Mouse (Mus musculus) liver, adult 2 months (tissue): Measurements from ENCODE around the gene Ppa1. TPM values are rescaled to one million over a fixed set of nuclear protein-coding genes. Genes with fewer than 3 reads are reported as not detected.

Source experiments
- DNase-seq: peaks from one replicate; pipeline ENCODE4 v3.0.0-alpha.2; 2011; ENCODE audit warnings: low read depth, low spot score; ENCODE audit errors: extremely low read depth
- H3K27ac ChIP-seq: fragments of 200-500 bp; replicated peaks from 2 replicates; pipeline ENCODE4 v1.5.1; 2012; ENCODE audit warnings: low read depth, mild to moderate bottlenecking, control low read depth, inconsistent platforms, low read length; ENCODE audit not compliant: insufficient read depth
- H3K27me3 ChIP-seq: fragments of 200-500 bp; 2 replicates; pipeline ENCODE4 v1.6.1; 2012; ENCODE audit warnings: mild to moderate bottlenecking, moderate library complexity, low read length, inconsistent platforms; ENCODE audit not compliant: control insufficient read depth, insufficient read depth
- H3K36me3 ChIP-seq: fragments of 200-500 bp; 2 replicates; pipeline ENCODE4 v1.6.1; 2012; ENCODE audit warnings: low read length, inconsistent platforms; ENCODE audit not compliant: control insufficient read depth, insufficient read depth
- H3K4me1 ChIP-seq: fragments of 200-500 bp; 2 replicates; pipeline ENCODE4 v1.6.1; 2011; ENCODE audit warnings: low read length; ENCODE audit not compliant: control insufficient read depth, insufficient read depth
- H3K4me3 ChIP-seq: fragments of 200-500 bp; 2 replicates; pipeline ENCODE4 v1.5.1; 2011; ENCODE audit warnings: low read depth, mild to moderate bottlenecking, control low read depth, low read length, moderate library complexity; ENCODE audit not compliant: insufficient read depth
- H3K79me2 ChIP-seq: fragments of 200-500 bp; 2 replicates; pipeline ENCODE4 v1.6.1; 2012; ENCODE audit warnings: inconsistent platforms, mild to moderate bottlenecking, low read length, moderate library complexity; ENCODE audit not compliant: control insufficient read depth, insufficient read depth
- H3K9ac ChIP-seq: fragments of 200-500 bp; 2 replicates; pipeline ENCODE4 v1.6.1; 2012; ENCODE audit warnings: low read depth, mild to moderate bottlenecking, control low read depth, inconsistent platforms, low read length
- CTCF ChIP-seq: fragments of 200-500 bp; IDR thresholded peaks from 2 replicates; pipeline ENCODE4 v1.5.1; 2011; ENCODE audit warnings: low read depth, low read length, control low read depth
- POLR2A ChIP-seq: fragments of 200-500 bp; IDR thresholded peaks from 2 replicates; pipeline ENCODE4 v1.6.1; 2011; ENCODE audit warnings: low read length, control low read depth; ENCODE audit not compliant: insufficient read depth; ENCODE audit errors: extremely low read depth
- WGBS: fragments of 180-500 bp; shearing (Covaris S2); methylation state at CpG from one replicate; pipeline ENCODE4 v1.1.7; 2018; 5-methylcytosine and 5-hydroxymethylcytosine counted together
- polyA plus RNA-seq: library from polyadenylated mRNA; depleted of rRNA; stranded (reverse); fragments of >200 nt; gene quantifications from 2 replicates; pipeline ENCODE4 v1.2.3, GENCODE M21; 2012
- total RNA-seq: library from RNA; depleted of rRNA; stranded (reverse); fragments of >200 nt; gene quantifications from 2 replicates; pipeline ENCODE4 v1.2.3, GENCODE M21; 2014

The Ppa1 gene
- total and polyA plus RNA-seq, 2 experiments = 92.3 to 279 TPM

DNA sequence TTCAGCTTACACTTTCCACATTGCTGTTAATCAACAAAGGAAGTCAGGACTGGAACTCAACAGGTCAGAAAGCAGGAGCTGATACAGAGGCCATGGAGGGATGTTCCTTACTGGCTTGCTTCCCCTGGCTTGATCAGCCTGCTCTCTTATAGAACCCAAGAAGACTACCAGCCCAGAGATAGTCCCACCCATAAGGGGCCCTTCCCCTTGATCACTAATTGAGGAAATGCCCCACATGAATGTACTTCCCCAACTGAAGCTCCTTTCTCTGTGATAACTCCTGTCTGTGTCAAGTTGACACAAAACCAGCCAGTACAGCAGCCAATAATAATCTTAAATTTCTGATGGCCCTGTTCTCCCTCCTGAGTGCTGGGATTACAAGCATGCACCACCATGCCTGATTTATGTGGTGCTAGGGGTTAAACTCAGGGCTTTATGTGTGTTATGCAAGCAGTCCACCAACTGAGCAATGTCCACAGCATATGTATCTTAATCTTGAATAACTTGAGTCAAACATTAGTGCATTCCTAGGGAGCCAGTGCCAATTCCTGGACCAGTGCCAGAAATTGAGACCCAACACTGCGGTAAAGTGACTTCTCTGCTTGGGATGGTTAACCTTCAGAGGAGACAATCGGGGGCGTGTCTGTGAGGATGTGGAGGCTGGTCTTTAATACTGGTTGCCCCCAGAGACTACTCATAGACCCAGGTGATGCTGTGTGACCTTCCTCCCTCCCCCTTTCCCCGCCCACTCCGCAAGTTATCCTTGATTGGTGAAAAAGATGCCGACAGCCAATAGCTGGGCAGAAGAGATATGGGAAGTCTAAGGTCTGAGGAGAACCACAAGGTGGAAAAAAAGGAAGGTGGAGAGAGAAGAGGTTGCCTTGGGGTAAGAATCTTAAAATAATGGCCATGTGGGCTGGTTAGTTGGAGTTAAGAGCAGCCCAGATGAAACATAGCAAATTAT is 58.3 kb downstream of the Ppa1 start:
- Histone ChIP-seq H3K27me3 (no peaks in the 10 kb centered on the region), H3K9ac (no peak overlapping the region), H3K36me3 (peaks cover 18% of the 10 kb centered on the region), H3K4me1 (no peaks in the 10 kb centered on the region), H3K27ac (no peak overlapping the region), H3K79me2 (no peaks in the 10 kb centered on the region), H3K4me3 (no peak overlapping the region)
- no peak for DNase-seq
- WGBS = 72% methylated on average over 6 of the region's 6 CpGs
- TF ChIP-seq POLR2A = no peak

DNA sequence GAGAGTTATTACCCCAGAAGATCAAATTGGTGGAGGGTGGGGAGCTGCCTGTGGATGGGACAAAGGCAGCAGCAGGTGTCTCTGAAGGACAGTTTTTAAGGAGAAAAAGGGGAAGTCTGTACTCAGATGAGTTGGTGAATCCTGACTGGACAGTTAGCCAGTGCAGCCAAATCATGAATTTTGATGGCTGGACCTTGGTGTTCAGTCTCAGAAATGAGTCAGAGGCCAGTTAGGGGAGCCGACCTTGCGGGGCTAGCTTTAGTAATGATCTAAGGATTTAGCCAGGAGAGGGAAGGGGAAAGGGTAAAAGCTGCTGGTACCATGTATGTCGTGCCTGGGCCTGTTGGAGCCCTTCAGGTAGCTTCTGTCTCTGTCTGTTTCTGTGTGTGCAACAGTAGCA is 65.2 kb downstream of the Ppa1 start:
- TF ChIP-seq POLR2A (no peak), CTCF (no peak)
- WGBS = 91% methylated on average over 3 of the region's 3 CpGs
- Histone ChIP-seq H3K36me3 (no peaks in the 10 kb centered on the region), H3K79me2 (no peaks in the 10 kb centered on the region), H3K9ac (no peak overlapping the region), H3K4me1 (peaks cover 10% of the 10 kb centered on the region), H3K27ac (no peak overlapping the region), H3K4me3 (no peak overlapping the region), H3K27me3 (no peaks in the 10 kb centered on the region)
- DNase-seq = no peak

DNA sequence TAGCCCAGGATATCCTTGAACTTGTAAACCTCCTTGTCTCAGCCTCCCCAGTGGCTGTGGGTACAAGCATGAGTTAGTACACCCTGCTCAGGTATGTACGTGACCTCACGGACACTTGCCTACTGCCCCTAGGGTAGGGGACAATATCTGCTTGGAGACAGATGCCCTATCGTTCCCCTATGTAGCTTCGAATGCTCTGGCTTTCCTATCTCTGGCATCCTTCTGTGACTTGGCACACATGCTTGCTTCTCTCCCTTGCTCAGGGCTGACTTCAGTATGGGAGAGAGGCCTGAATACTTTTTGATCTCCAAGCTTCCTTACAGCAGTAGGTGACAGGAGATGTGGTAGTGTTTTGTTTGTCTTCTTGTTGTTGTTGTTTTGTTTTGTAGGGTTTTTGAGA is 65.8 kb downstream of the Ppa1 start:
- 92% methylated on average over 4 of the region's 4 CpGs for WGBS
- Histone ChIP-seq H3K4me1 (peaks cover 10% of the 10 kb centered on the region), H3K27ac (no peak overlapping the region), H3K9ac (no peak overlapping the region), H3K36me3 (no peaks in the 10 kb centered on the region), H3K79me2 (no peaks in the 10 kb centered on the region), H3K4me3 (no peak overlapping the region), H3K27me3 (no peaks in the 10 kb centered on the region)
- TF ChIP-seq POLR2A = no peak
- no peak for TF ChIP-seq CTCF
- no peak for DNase-seq

DNA sequence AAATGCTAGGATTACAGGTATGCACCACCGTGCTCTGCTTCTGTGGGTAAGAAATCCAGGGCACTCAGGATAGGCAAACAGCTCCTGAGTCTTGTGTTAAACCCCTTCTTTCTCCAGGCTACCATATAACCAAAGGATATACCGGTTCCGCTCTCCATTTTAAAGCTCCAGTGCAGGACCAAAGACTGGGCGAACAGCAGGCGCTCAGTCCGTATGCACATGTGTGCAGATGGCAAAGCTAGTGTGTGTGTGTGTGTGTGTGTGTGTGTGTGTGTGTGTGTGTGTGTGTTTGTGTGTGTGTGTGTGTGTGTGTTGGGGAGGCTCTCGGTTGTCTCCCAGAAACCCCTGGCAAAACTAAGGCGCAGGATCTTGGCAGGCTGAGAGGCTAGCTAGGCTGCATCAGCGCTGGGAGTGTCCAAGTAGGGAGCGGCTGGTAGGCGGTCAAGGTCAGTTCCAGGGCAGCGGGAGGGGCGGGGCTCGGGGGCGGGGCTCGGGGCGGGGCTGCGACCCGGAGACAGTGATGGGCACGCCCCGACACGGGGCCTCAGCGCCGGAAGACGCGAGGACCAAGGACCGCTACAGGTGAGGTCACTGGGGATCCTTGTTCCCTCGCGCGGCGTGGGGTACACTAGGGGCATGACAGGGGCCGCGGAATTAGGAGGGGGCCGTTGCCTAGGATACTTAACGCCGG is 66.6 kb downstream of the Ppa1 start, which contains the start of gene Aifm2:
Gene Aifm2, plus strand, starts transcription at position 493 of the 691 bp plus-strand sequence.
- Histone ChIP-seq H3K27ac (peak within 1 kb of the TSS; percentile 90), H3K9ac (peak within 1 kb of the TSS; percentile 84), H3K27me3 (no peaks in the 10 kb centered on the region), H3K36me3 (no peaks in the 10 kb centered on the region), H3K79me2 (no peaks in the 10 kb centered on the region), H3K4me1 (peaks cover 10% of the 10 kb centered on the region), H3K4me3 (peak within 1 kb of the TSS; percentile 87)
- WGBS = 10% methylated on average over 36 of the region's 36 CpGs
- peak; percentile 77 for DNase-seq
- TF ChIP-seq CTCF (no peak), POLR2A (peak; percentile 62; the same call in 1 of the 2 replicates)

DNA sequence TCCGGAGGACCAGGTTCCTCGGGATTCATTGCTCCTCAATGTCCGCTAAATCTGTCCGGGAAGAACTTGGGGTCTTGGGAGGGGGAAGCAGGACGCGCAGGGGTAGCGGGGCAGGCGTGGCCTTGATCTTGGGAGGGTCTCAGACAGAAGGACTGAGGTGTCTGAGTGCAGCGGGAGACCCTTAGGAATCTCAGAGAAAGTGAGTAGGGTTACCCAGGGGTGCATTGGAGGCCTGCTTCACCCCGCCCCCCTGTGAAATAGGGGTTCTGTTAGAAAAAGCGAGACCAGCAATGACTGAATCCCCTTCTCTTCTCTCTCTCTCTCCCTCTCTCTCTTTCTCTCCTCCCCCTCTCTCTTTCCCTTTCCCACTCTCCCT is 67.1 kb downstream of the Ppa1 start:
- Histone ChIP-seq H3K79me2 (0 out of 2 replicates have a peak, but pooled peaks cover 3% of the 10 kb centered on the region), H3K27me3 (no peaks in the 10 kb centered on the region), H3K4me3 (peak overlapping the region; percentile 87), H3K27ac (peak overlapping the region; percentile 90), H3K9ac (peak overlapping the region; percentile 84), H3K36me3 (no peaks in the 10 kb centered on the region), H3K4me1 (peaks cover 11% of the 10 kb centered on the region)
- 5% methylated on average over 11 of the region's 11 CpGs for whole genome bisulfite sequencing
- no peak for DNase-seq
- TF ChIP-seq CTCF (no peak), POLR2A (no peak)
